Mouse (Mus musculus) stomach, embryonic 14.5 days (tissue): Measurements from ENCODE around the gene Psd4. TPM values are rescaled to one million over a fixed set of nuclear protein-coding genes. Genes with fewer than 3 reads are reported as not detected.

ENCODE experiments used
- ATAC-seq: fragments of 200-750 bp; cut with Nextera tagmentation; 2 replicates; pipeline ENCODE4 v1.8.0; 2017; ENCODE audit warnings: low read depth, moderate TSS enrichment; ENCODE audit not compliant: insufficient number of reproducible peaks, insufficient read depth, low FRiP score
- H3K27ac ChIP-seq: fragments of 300-500 bp; sonication (generic); 2 replicates; pipeline ENCODE4 v1.5.1; 2014; ENCODE audit warnings: mild to moderate bottlenecking, low read length, moderate library complexity, mixed read lengths
- H3K27me3 ChIP-seq: fragments of 300-500 bp; sonication (generic); 2 replicates; pipeline ENCODE4 v1.6.1; 2014; ENCODE audit warnings: low read length, control low read depth, mixed read lengths; ENCODE audit not compliant: control insufficient read depth, insufficient read depth
- H3K36me3 ChIP-seq: fragments of 300-500 bp; sonication (generic); 2 replicates; pipeline ENCODE4 v1.6.1; 2014; ENCODE audit warnings: mild to moderate bottlenecking, control low read depth, low read length, moderate library complexity, mixed read lengths; ENCODE audit not compliant: control insufficient read depth, insufficient read depth
- H3K4me1 ChIP-seq: fragments of 300-500 bp; sonication (generic); 2 replicates; pipeline ENCODE4 v1.6.1; 2014; ENCODE audit warnings: low read length, control low read depth, mixed read lengths; ENCODE audit not compliant: control insufficient read depth, insufficient read depth
- H3K4me2 ChIP-seq: fragments of 300-500 bp; sonication (generic); replicated peaks from 2 replicates; pipeline ENCODE4 v1.6.1; 2014; ENCODE audit warnings: low read depth, low read length, control low read depth
- H3K4me3 ChIP-seq: fragments of 300-500 bp; sonication (generic); 2 replicates; pipeline ENCODE4 v1.5.1; 2014; ENCODE audit warnings: low read depth, low read length, control low read depth
- H3K9ac ChIP-seq: fragments of 300-500 bp; sonication (generic); replicated peaks from 2 replicates; pipeline ENCODE4 v1.6.1; 2014; ENCODE audit warnings: low read depth, mild to moderate bottlenecking, control low read depth, low read length, moderate library complexity, mixed read lengths
- H3K9me3 ChIP-seq: fragments of 300-500 bp; sonication (generic); 2 replicates; pipeline ENCODE4 v1.6.1; 2016; ENCODE audit warnings: low read depth, low read length, control low read depth; ENCODE audit not compliant: control insufficient read depth
- WGBS: fragments of 180-500 bp; shearing (Covaris S2); extraction: QIAGEN DNeasy Blood & Tissue Kit; methylation state at CpG from one replicate; pipeline ENCODE4 v1.1.7; 2014; 5-methylcytosine and 5-hydroxymethylcytosine counted together
- polyA plus RNA-seq: library from polyadenylated mRNA; unstranded; fragments of >200 nt; fragmentation: Nextera tagmentation; extraction: Ambion mirVana; gene quantifications from 2 replicates; pipeline ENCODE4 v1.2.1, GENCODE M21; 2014

The Psd4 gene
- polyA plus RNA-seq: 3.4 and 7.9 TPM in 2 replicates

DNA sequence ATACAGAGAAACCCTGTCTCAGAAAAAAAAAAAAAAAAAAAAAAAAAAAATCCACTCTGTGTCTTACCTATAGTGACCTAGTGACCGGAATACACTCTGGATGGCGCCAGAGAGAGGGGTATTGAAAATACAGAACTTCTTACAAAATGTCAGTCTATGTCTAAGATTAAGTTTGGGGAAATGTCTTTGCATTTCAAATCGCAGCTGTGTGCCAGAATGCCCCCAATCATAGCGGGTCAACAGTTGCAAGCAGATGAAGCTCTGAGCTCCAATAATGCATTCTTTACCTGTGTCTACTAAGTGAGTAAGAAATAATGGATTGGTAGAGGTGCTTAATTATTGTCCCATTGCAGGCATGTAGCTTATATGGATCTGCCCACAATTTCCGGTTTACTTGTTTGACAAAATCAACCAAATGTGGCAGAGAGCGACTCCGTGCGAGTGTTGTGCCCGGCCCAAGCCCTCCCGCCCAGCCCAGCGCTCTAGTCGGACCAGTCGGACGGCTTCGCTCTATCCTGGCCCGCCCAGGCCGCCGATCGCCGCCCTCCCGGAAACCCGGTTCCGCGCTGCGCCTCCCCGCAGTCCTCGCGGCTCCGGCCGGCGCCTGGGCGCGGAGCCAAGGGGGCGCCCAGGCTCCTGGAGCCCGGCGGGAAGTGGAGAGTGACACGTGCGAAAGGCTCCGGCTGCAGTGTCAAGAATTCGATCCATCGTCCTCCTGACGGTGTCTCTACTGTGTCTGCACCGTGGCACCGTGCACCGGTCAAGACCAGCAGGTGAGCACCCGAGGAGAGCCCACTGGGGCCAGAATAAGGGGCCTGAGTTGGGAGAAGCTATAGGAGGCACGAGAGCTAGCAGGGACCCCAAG lies at the start of gene Psd4:
TSS of gene Psd4 (plus strand) at position 551 of the 865 bp plus-strand sequence.
- 0 out of 2 replicates have a peak within 1 kb of the TSS, but pooled peaks have one; percentile 21 for H3K9ac ChIP-seq
- H3K4me3 ChIP-seq: peak within 1 kb of the TSS; percentile 22
- ATAC-seq: peak; percentile 97
- no peaks in the 10 kb centered on the region for H3K27me3 ChIP-seq
- no peaks in the 10 kb centered on the region for H3K9me3 ChIP-seq
- H3K4me1 ChIP-seq: 0 out of 2 replicates have a peak, but pooled peaks cover 3% of the 10 kb centered on the region
- H3K27ac ChIP-seq: no peak within 1 kb of the TSS
- no peaks in the 10 kb centered on the region for H3K36me3 ChIP-seq
- peak within 1 kb of the TSS; percentile 64 for H3K4me2 ChIP-seq
- 3% methylated on average over 47 of the region's 47 CpGs for WGBS

DNA sequence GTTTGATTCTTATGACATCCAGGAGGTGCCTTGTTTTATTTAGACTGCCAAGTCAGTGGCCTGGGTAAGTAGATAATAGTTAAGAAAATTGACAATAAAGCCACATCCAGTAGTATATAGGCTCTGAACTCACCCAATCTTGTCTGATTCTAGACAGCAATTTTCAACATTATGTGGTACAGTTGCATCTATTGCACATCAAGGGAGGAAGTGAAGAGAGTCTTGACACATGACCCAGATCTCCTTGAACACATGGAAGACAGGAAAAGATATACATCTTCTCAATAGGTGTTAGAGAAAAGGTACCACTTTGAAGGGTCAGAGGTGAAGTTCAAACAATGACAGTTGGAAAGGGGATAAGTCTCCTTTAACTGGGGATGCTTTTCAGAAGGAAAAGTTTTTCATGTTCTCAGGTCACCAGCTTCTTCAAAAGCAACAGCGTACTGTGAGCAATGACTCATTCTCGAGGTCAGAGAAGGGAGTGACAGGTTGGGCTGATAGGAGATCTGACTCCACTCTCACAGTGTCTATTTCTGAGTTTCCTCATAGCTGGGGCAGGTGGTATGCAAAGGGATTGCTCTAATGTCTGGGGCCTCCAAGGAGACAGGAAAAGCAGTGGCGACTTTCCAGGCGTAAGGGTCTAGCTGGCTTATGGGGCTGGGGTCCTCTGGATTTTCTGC lies 49.3 kb upstream of the Psd4 start:
- no peaks in the 10 kb centered on the region for H3K9me3 ChIP-seq
- no peaks in the 10 kb centered on the region for H3K36me3 ChIP-seq
- no peak overlapping the region for H3K27ac ChIP-seq
- no peak overlapping the region for H3K4me2 ChIP-seq
- no peaks in the 10 kb centered on the region for H3K27me3 ChIP-seq
- H3K4me1 ChIP-seq: no peaks in the 10 kb centered on the region
- WGBS: 76% methylated on average over 4 of the region's 4 CpGs
- H3K4me3 ChIP-seq: no peak overlapping the region
- ATAC-seq: no peak
- no peak overlapping the region for H3K9ac ChIP-seq

DNA sequence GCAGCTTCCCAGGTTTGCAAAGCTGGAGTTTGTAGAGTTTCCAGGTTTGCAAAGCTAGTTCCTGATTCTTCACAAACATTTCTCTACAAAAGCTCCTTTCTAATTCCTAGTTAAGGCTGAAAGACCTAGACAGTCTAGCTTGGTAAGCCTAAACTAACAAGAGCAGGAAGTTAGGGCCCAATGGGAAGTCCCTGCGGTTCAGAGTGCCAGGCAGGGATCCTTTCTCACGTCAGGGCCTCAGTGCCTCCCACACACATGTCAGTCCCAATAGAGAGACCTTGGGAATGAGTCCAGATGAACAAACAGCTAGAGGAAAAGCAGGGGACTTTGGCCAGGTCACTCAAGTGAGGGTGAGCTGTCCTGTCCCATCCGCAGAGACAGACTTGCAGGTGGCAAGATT lies 32.0 kb upstream of the Psd4 start:
- ATAC-seq: no peak
- Histone ChIP-seq H3K9ac (no peak overlapping the region), H3K36me3 (no peaks in the 10 kb centered on the region), H3K9me3 (no peaks in the 10 kb centered on the region), H3K4me2 (no peak overlapping the region), H3K4me1 (no peaks in the 10 kb centered on the region), H3K4me3 (no peak overlapping the region), H3K27me3 (no peaks in the 10 kb centered on the region), H3K27ac (no peak overlapping the region)
- 56% methylated on average over 3 of the region's 3 CpGs for WGBS

DNA sequence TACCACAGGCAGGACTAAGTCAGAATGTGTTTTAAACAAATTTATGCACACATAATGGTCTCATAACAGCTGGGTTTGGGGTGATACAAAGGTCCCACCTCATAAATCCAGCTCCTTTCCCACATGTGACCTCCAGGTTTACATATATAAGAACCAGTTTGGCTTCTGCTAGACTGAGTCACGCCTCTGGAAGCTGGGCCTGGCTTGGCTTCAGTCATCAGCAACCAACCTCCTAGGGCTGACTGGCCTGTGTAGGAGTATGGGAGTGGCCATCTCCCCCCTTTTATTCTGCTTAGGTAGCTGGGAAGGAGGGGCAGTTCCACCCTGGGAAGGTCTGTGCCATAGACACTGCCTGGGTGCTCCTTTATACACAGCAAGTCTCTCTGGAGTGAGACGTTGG lies 30.8 kb upstream of the Psd4 start, which contains the start of gene Il1rn:
TSS of gene Il1rn (plus strand) at position 309 of the 400 bp plus-strand sequence.
- no peak within 1 kb of the TSS for H3K27ac ChIP-seq

DNA sequence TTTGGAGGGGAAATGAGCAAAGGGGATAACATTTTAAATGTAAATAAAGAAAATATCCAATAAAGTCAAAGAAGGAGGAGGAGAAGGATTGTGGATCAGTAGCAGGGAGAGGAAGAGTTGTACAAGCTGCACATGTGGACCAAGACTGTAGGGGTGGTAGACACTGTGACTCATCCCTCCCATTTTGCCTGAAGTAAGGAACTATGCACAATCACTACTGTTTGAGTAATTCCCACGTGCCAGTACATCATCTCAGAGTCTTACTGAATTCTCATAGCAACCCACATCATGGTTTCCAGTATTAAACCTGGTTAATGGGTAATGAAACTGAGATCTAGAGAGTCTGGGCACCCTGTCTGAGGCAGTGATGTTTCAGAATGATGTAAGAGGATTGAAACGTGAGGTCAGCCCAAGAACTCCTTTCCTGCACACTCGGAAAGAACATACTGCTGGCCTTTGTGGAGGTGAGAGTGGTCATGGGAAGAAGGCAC lies 25.9 kb upstream of the Psd4 start:
- H3K4me1 ChIP-seq: no peaks in the 10 kb centered on the region
- H3K36me3 ChIP-seq: no peaks in the 10 kb centered on the region
- H3K27ac ChIP-seq: no peak overlapping the region
- no peaks in the 10 kb centered on the region for H3K27me3 ChIP-seq
- H3K4me2 ChIP-seq: no peak overlapping the region
- no peak overlapping the region for H3K4me3 ChIP-seq
- ATAC-seq: no peak
- H3K9ac ChIP-seq: no peak overlapping the region
- WGBS: 59% methylated on average over 3 of the region's 3 CpGs
- no peaks in the 10 kb centered on the region for H3K9me3 ChIP-seq

More for the DNA sequence above, 30.8 kb upstream of the Psd4 start, which contains the start of gene Il1rn:
- Histone ChIP-seq H3K36me3 (no peaks in the 10 kb centered on the region), H3K4me1 (no peaks in the 10 kb centered on the region), H3K9ac (no peak within 1 kb of the TSS), H3K4me2 (no peak within 1 kb of the TSS), H3K27me3 (no peaks in the 10 kb centered on the region), H3K9me3 (no peaks in the 10 kb centered on the region), H3K4me3 (no peak within 1 kb of the TSS)
- 60% methylated on average over 2 of the region's 2 CpGs for WGBS
- peak; percentile 63; the same call in 1 of the 2 replicates for ATAC-seq

DNA sequence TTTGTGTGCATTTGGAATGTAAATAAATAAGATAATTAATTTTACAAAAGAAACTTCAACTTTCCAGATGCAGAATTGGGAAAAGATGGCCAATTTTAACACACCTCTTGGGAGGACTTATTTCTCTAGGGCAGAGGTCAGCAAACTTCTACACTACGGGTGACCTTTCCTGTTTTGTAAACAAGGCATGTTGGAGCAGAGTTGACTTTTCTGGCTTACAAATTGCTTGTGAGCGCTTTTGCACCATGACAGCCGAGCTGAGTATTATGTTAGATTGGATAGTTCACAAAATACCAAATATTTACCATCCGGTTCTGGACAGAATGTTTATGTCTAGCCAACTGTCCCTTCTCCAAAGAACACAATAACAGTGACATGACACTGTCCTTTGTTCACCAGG lies 22.8 kb upstream of the Psd4 start:
- ATAC-seq: no peak

DNA sequence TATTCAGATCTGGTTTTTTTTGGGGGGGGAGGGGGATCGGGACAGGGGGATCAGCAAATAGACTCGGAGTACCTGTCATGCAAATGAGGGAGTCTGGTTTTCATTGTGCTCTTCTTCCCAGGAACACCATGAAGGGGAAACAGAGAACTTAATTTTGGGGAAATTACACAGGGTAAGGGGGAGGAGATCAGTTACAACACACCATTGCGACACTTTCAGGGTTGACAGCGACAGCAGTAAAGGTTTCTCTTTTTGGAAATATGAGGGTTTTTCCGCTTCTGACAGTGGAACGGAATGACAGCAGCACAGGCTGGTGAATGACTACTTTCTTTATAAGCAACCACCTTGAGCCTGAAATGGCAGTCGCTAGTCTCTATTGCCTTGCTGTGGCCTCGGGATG lies 22.3 kb upstream of the Psd4 start:
- no peak for ATAC-seq
- H3K27ac ChIP-seq: no peak overlapping the region
- no peaks in the 10 kb centered on the region for H3K36me3 ChIP-seq
- H3K9ac ChIP-seq: no peak overlapping the region
- 77% methylated on average over 8 of the region's 8 CpGs for WGBS
- H3K27me3 ChIP-seq: no peaks in the 10 kb centered on the region
- H3K9me3 ChIP-seq: no peaks in the 10 kb centered on the region
- no peak overlapping the region for H3K4me3 ChIP-seq
- H3K4me1 ChIP-seq: no peaks in the 10 kb centered on the region
- no peak overlapping the region for H3K4me2 ChIP-seq

More for the DNA sequence above, 22.8 kb upstream of the Psd4 start:
- WGBS: 49% methylated on average over 4 of the region's 4 CpGs
- Histone ChIP-seq H3K36me3 (no peaks in the 10 kb centered on the region), H3K27ac (no peak overlapping the region), H3K4me2 (no peak overlapping the region), H3K4me3 (no peak overlapping the region), H3K9ac (no peak overlapping the region), H3K27me3 (no peaks in the 10 kb centered on the region), H3K9me3 (no peaks in the 10 kb centered on the region), H3K4me1 (no peaks in the 10 kb centered on the region)

DNA sequence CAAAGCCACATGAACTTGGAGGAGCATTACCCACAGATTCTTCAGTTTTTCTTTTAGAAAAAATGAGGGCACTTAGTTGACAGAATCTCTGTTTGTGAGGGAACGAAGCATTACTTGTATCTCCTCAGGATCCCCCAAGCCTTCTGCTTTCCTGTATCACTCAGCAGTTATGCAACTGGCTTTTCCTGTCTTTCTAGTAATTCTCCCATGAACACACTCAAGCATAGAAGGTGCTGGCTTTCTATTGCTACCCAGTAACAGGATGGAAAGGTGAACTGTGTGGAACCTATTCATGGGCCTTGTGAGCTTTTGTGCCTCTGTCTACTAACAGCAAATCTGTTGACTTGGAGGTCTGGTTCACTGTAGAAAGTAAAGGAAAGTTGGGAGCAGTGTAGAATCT lies 19.5 kb upstream of the Psd4 start:
- no peaks in the 10 kb centered on the region for H3K4me1 ChIP-seq
- H3K27me3 ChIP-seq: no peaks in the 10 kb centered on the region
- 86% methylated on average over 1 of the region's 1 CpGs for WGBS
- no peaks in the 10 kb centered on the region for H3K9me3 ChIP-seq
- H3K27ac ChIP-seq: no peak overlapping the region
- no peak overlapping the region for H3K4me2 ChIP-seq
- no peak overlapping the region for H3K9ac ChIP-seq
- H3K4me3 ChIP-seq: no peak overlapping the region
- H3K36me3 ChIP-seq: no peaks in the 10 kb centered on the region
- no peak for ATAC-seq
